Mouse (Mus musculus) intestine, postnatal 0 days (tissue): ENCODE measurements around the gene E2f3. TPM values are rescaled to one million over a fixed set of nuclear protein-coding genes. Genes with fewer than 3 reads are reported as not detected.

ENCODE experiments used
- ATAC-seq: fragments of 200-750 bp; cut with Nextera tagmentation; 2 replicates; pipeline ENCODE4 v1.8.0; 2017; ENCODE audit warnings: mild to moderate bottlenecking, moderate TSS enrichment, moderate library complexity
- H3K27ac ChIP-seq: fragments of 300-500 bp; sonication (generic); 2 replicates; pipeline ENCODE4 v1.5.1; 2014; ENCODE audit warnings: mild to moderate bottlenecking, low read depth, low read length, moderate library complexity
- H3K27me3 ChIP-seq: fragments of 300-500 bp; sonication (generic); replicated peaks from 2 replicates; pipeline ENCODE4 v1.6.1; 2014; ENCODE audit warnings: low read length, mixed read lengths; ENCODE audit not compliant: control insufficient read depth, insufficient read depth
- H3K36me3 ChIP-seq: fragments of 300-500 bp; sonication (generic); 2 replicates; pipeline ENCODE4 v1.6.1; 2014; ENCODE audit warnings: mild to moderate bottlenecking, moderate library complexity; ENCODE audit not compliant: control insufficient read depth, insufficient read depth
- H3K4me1 ChIP-seq: fragments of 300-500 bp; sonication (generic); replicated peaks from 2 replicates; pipeline ENCODE4 v1.6.1; 2014; ENCODE audit warnings: antibody characterized with exemption, low read length, mixed read lengths; ENCODE audit not compliant: control insufficient read depth, insufficient read depth
- H3K4me2 ChIP-seq: fragments of 300-500 bp; sonication (generic); replicated peaks from 2 replicates; pipeline ENCODE4 v1.6.1; 2014; ENCODE audit warnings: low read depth, mild to moderate bottlenecking, moderate library complexity
- H3K4me3 ChIP-seq: fragments of 300-500 bp; sonication (generic); 2 replicates; pipeline ENCODE4 v1.5.1; 2014; ENCODE audit warnings: low read depth, low read length
- H3K9ac ChIP-seq: fragments of 300-500 bp; sonication (generic); 2 replicates; pipeline ENCODE4 v1.6.1; 2014; ENCODE audit warnings: mild to moderate bottlenecking, low read depth, low read length
- H3K9me3 ChIP-seq: fragments of 300-500 bp; sonication (generic); 2 replicates; pipeline ENCODE4 v1.6.1; 2016; ENCODE audit warnings: mixed run types; ENCODE audit not compliant: control insufficient read depth
- CTCF ChIP-seq: sonication (generic); IDR thresholded peaks from 2 replicates; pipeline ENCODE4 v1.5.1; 2016; ENCODE audit warnings: low read depth, mild to moderate bottlenecking, control low read depth, antibody characterized with exemption, moderate library complexity
- WGBS: fragments of 180-500 bp; shearing (Covaris S2); extraction: QIAGEN DNeasy Blood & Tissue Kit; methylation state at CpG from one replicate; pipeline ENCODE4 v1.1.7; 2014; 5-methylcytosine and 5-hydroxymethylcytosine counted together
- polyA plus RNA-seq: library from polyadenylated mRNA; unstranded; fragments of >200 nt; fragmentation: Nextera tagmentation; extraction: Ambion mirVana; gene quantifications from 2 replicates; pipeline ENCODE4 v1.2.1, GENCODE M21; 2015

Gene E2f3
- polyA plus RNA-seq, 1 experiment from 2014 or later, result 4.2 TPM

GRCm38 (mm10) chr13:29968636-29969035 lies 17.2 kb downstream of the E2f3 start:
- H3K9ac ChIP-seq, result no peak overlapping the region
- no peak overlapping the region for H3K4me3 ChIP-seq
- 0 out of 2 replicates have a peak, but pooled peaks cover 2% of the 10 kb centered on the region for H3K4me1 ChIP-seq
- no peaks in the 10 kb centered on the region for H3K27me3 ChIP-seq
- H3K27ac ChIP-seq, result no peak overlapping the region
- H3K36me3 ChIP-seq, result no peaks in the 10 kb centered on the region
- no peaks in the 10 kb centered on the region for H3K9me3 ChIP-seq
- no peak for ATAC-seq
- TF ChIP-seq CTCF, result no peak
- 72% methylated on average over 7 of the region's 7 CpGs for WGBS
- H3K4me2 ChIP-seq, result no peak overlapping the region

DNA sequence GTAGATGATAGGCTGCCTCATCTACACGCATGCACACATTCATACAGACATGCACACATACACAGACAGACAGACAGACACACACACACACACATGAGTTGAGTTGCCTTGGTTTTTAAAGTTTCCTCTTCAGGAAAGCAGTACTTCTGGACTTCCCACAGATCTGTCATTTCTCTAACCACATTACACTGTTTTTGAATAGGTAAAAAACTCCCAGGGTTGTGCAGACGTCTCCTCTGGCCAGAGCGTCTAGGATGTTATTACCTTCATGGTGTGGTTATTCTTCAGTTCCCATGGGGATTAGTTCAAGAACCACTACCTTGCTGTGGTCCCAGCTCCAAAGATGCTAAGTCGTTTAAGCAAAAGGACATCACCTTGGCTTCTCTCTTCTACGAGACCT lies 18.5 kb downstream of the E2f3 start:
- WGBS, result 81% methylated on average over 5 of the region's 5 CpGs
- Histone ChIP-seq H3K36me3 (no peaks in the 10 kb centered on the region), H3K4me2 (no peak overlapping the region), H3K27ac (no peak overlapping the region), H3K4me1 (0 out of 2 replicates have a peak, but pooled peaks cover 2% of the 10 kb centered on the region), H3K9me3 (no peaks in the 10 kb centered on the region), H3K27me3 (no peaks in the 10 kb centered on the region), H3K4me3 (no peak overlapping the region), H3K9ac (no peak overlapping the region)
- TF ChIP-seq CTCF, result no peak
- no peak for ATAC-seq

- WGBS, result 93% methylated on average over 8 of the region's 8 CpGs
- no peaks in the 10 kb centered on the region for H3K9me3 ChIP-seq
- H3K27ac ChIP-seq, result no peak overlapping the region
- H3K9ac ChIP-seq, result no peak overlapping the region
- no peak overlapping the region for H3K4me2 ChIP-seq
- no peaks in the 10 kb centered on the region for H3K36me3 ChIP-seq
- H3K4me3 ChIP-seq, result no peak overlapping the region
- H3K27me3 ChIP-seq, result no peaks in the 10 kb centered on the region
- no peak for TF ChIP-seq CTCF
- no peak for ATAC-seq
- 0 out of 2 replicates have a peak, but pooled peaks cover 2% of the 10 kb centered on the region for H3K4me1 ChIP-seq
These were observed 18.9 kb downstream of the E2f3 start for GRCm38 (mm10) chr13:29966966-29967365.

DNA sequence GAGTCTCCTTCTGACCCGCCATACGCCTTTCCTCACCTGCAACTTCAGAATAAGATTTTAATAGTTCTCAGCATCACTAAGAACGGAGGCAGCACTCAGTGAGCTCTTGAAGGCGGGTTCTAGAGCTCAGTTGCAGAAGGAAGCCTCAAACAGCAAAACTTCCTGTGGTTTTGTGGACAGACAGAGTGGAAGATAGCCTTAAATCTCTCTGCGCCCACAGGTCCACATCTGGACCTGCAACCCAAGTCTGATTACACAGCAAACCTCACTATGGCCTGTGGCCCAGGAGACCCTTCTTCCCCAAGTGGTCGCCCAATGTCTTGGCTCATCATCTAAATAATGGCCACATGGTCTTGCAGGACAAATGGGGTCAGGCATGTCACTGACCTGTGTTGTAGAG lies 21.8 kb downstream of the E2f3 start:
- 0 out of 2 replicates have a peak, but pooled peaks cover 8% of the 10 kb centered on the region for H3K36me3 ChIP-seq
- no peak overlapping the region for H3K4me3 ChIP-seq
- 86% methylated on average over 6 of the region's 6 CpGs for WGBS
- H3K9ac ChIP-seq, result no peak overlapping the region
- TF ChIP-seq CTCF, result no peak
- 0 out of 2 replicates have a peak, but pooled peaks cover 2% of the 10 kb centered on the region for H3K4me1 ChIP-seq
- no peaks in the 10 kb centered on the region for H3K27me3 ChIP-seq
- no peak for ATAC-seq
- H3K4me2 ChIP-seq, result no peak overlapping the region
- no peak overlapping the region for H3K27ac ChIP-seq
- no peaks in the 10 kb centered on the region for H3K9me3 ChIP-seq

DNA sequence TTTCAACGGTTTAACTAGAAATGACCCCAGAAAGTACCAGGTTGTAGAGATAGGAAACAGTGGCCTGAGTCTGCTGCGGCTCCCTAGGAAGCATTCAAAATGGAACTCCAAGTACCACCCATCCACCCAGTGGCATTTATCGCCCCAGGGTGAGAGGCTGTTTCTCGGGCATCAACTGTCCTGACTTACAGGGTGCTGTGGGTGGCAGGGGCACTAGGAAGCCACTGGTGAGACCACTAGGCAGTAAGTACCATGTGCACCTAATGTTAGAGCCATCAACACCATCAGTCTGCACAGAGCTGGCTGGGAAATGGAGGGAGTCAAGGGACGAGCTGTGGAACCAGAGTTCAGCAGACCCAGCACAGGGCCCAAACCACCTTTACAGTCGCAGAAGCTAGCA lies 25.4 kb downstream of the E2f3 start:
- Histone ChIP-seq H3K9ac (no peak overlapping the region), H3K27ac (no peak overlapping the region), H3K27me3 (no peaks in the 10 kb centered on the region), H3K4me1 (0 out of 2 replicates have a peak, but pooled peaks cover 2% of the 10 kb centered on the region), H3K4me3 (no peak overlapping the region), H3K36me3 (0 out of 2 replicates have a peak, but pooled peaks cover 8% of the 10 kb centered on the region), H3K4me2 (no peak overlapping the region), H3K9me3 (no peaks in the 10 kb centered on the region)
- 90% methylated on average over 6 of the region's 6 CpGs for WGBS
- no peak for ATAC-seq
- TF ChIP-seq CTCF, result no peak

DNA sequence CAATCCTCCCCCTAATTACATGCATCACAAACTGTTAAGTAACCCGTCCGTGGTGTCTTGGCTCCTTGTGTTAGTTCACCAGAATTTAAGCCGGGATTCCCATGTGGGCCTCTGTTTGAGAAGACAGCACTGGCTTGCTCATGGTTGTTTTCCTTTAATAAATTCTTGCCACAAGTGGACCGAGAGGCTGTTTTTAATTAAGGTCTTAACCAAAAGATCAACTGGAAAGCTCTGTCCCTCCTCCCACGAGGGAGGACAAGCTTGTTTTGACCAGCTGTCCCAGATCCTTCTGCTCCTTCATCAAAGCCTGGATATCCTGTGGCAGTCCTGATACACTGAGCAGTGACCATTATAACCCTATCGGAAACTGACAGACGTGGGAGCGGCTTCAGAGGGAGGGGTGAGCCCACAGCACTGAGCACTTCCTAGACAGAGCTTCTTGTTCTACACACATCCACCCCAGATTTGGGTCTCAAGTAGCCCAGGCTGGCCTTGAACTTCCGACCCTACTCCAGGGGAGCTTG lies 28.1 kb downstream of the E2f3 start:
- H3K4me1 ChIP-seq, result no peaks in the 10 kb centered on the region
- no peak overlapping the region for H3K4me2 ChIP-seq
- no peak overlapping the region for H3K27ac ChIP-seq
- H3K27me3 ChIP-seq, result no peaks in the 10 kb centered on the region
- no peak for ATAC-seq
- H3K9me3 ChIP-seq, result no peaks in the 10 kb centered on the region
- H3K4me3 ChIP-seq, result no peak overlapping the region
- 68% methylated on average over 9 of the region's 9 CpGs for WGBS
- peaks cover 14% of the 10 kb centered on the region; the same call in 1 of the 2 replicates for H3K36me3 ChIP-seq
- no peak for TF ChIP-seq CTCF
- no peak overlapping the region for H3K9ac ChIP-seq
